Mouse (Mus musculus): ENCODE results near the gene Hectd4.
"Not testable (repeated sequence)": the region's sequence is repeated elsewhere in the genome, so short reads cannot be mapped to it uniquely, and the experiment has no call there.

Hectd4 gene

DNA sequence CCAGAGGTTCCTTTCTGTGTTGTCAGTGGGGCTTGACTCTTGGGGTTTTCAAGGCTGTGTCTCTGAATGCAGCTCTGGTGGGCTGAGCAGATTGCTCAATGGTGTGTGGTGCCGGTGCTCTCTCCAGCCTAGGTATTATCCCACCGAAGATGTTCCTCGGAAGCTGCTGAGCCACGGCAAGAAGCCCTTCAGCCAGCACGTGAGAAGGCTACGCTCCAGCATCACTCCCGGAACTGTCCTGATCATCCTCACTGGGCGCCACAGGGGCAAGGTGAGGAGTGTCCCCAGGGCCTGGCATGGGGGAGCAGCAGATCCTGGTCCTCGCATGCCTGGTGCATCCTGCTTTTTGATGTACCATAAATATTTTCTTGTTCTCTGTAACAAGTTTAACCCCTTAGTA, 13.5 kb upstream of the Hectd4 start:
- no peak for DNase-seq (ENCODE audit: low spot score)

DNA sequence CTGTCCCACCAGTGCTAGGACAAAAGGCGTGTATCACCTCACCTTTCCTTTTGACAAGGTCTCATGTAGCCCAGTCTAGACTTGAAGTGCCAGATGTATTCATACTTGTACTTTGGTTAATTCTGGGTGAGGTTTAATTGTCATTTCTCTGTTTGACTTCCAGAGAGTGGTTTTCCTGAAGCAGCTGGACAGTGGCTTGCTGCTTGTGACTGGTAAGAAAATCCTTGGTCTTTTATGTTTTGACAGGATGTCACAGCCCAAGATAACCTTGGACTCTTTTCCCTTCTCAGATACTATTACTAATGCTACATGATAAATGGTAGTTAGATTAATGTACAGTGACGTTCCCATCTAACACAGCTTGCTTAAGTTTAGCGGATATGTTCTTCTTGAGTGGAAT, 13.0 kb upstream of the Hectd4 start:
- DNase-seq (ENCODE audit: low spot score), result no peak

DNA sequence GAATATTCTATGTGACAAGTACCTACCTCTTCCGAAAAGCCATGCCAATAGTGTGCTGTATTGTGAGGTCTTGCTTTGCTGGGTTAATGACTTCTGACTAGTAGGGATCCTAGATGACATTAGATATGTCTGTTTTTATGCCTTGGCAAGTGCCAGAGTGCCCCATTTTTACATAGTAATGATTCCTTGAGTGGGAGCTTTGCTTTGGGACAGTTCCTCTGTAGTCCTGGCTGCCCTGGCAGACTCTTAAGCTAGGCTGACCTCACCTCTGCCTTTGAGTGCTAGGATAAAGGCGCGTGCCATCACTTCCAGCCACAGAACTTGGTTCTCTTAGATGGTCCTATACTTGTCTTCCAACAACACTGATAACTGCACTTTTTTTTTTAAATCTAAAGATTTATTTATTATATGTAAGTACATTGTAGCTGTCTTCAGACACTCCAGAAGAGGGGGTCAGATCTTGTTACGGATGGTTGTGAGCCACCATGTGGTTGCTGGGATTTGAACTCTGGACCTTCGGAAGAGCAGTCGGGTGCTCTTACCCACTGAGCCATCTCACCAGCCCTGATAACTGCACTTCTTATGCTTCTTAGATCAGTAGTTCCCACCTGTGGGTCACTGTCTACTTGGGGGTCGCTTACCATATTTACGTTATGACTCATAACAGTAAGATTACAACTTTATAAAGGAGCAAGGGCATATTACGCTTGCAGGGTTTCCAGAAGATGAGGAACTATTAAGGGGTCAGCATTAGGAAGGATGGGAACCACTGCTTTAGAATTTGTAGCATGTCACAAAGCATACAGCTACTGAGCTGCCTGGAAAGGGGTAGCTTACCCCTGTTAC, 10.0 kb upstream of the Hectd4 start:
- no peak for DNase-seq (ENCODE audit: low spot score)

DNA sequence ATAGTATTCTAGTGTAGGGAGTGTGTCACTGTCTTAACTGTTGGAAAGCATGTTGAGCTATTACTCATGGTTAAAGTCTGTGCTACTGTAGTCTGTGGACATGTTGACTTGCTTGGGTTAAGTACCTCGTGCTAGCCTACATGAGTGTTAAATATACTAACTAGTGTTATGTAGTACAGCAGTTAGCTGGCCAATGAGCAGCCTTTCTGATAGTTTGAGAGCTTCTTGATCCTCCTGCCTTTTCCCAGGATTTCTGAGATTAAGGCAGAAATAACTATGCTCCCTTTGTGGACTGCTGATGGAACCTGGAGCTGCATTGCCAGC, 9.5 kb upstream of the Hectd4 start:
- no peak for DNase-seq (ENCODE audit: low spot score)

DNA sequence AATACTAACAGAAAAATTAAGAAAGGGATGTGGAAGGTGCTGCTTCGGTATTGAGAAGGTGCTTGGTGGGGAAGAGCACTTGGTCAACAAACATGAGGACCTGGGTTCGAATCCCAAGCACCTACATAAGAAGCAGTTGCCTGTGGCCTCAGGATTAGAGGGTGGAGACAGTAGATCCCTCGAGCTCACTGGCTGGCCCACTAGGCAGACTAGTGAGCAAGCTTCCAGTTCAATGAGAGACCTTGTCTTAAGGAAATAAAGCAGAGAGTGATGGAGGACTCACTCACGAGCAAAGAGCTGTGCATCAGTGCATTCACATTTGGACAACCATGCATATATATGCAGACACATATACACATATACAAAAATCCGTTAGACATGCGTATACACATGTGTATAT, 7.9 kb upstream of the Hectd4 start:
- DNase-seq (ENCODE audit: low spot score), result no peak

DNA sequence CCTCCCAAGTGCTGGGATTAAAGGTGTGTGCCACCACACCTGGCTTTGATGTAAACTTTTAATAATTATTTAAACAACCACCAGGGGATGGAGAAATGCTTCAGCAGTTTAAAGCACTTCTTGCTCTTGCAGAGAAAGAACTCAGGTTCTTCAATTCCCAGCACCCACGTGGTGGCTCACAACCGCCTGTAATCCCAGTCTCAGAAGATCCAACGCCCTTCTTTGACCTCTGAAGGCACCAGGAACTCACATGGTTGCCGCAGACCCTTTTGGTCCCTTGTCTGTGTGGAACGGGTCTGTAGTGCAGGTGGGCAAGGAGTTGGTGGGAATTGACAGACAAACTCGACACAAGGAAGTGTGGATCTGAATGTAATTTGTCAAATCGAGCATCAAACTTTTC, 5.3 kb upstream of the Hectd4 start:
- DNase-seq (ENCODE audit: low spot score), result no peak

DNA sequence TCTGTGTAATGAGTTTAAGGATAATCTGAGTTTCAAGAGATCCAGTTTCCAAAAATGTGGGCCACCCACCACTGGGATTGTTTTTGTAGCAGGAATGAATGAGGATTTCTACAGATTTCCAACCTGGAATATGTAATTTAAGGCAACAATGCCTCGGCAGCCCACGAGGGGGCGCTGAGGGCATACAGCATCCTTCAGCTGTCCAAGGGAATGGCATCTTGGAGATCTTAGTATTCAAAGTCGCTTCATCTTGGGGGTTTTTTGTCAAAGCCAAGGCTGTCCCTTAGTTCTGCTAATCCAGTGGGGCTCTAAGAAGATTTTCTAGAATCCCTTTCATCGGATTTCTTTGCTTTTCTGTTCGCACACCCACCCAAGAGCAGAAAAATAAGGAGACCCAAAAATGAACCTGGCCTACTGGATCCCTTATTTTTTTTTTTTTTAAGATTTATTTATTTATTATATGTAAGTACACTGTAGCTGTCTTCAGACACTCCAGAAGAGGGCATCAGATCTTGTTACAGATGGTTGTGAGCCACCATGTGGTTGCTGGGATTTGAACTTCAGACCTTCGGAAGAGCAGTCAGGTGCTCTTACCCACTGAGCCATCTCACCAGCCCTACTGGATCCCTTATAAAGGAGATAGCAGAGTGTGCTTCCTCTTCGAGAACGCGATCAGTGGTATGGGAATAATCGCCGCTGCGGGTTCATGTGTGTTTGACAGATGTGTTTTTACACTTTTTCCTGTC, 4.5 kb upstream of the Hectd4 start:
- DNase-seq (ENCODE audit: low spot score), result peak; percentile 63

DNA sequence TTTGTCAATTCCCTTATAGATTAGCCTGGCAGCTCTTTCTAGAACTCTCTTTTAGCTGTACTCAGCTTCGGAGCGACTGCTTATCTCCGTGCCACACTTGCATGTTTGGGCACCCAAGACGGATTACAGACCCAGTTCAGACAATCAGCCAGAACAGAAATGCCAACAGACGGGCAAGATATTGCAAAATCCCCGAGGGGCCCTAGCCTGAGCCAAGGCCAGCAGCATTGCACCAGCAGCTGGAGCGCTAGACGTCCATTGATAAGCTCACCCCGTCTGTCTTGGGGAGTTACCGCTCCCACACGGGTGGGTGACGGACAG, 3.9 kb upstream of the Hectd4 start:
- no peak for DNase-seq (ENCODE audit: low spot score)

DNA sequence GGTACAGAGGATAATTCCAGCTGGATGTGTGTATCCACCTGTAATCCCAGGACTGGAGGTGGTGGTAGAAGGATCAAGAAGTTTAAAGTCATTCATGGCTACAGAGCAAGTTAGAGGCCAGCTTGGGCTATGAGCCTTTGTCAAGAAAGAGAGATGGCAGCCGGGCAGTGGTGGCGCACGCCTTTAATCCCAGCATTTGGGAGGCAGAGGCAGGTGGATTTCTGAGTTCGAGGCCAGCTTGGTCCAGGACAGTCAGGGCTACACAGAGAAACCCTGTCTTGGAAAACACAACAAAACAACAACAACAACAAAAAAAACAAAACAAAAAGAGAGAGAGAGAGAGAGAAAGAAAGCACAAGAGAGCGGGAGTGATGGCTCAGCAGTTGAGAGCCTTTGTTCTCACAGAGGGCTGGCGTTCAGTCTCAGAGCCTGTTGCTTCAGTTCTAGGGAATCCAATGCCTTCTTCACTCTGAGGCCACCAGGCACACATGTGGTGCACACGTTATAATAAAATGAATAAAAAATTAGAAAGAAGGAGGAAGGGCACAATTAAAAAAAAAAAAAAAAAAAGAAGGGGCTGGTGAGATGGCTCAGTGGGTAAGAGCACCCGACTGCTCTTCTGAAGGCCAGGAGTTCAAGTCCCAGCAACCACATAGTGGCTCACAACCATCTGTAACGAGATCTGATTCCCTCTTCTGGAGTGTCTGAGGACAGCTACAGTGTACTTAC, 3.3 kb upstream of the Hectd4 start:
- not testable (repeated sequence) for DNase-seq (ENCODE audit: low spot score)

DNA sequence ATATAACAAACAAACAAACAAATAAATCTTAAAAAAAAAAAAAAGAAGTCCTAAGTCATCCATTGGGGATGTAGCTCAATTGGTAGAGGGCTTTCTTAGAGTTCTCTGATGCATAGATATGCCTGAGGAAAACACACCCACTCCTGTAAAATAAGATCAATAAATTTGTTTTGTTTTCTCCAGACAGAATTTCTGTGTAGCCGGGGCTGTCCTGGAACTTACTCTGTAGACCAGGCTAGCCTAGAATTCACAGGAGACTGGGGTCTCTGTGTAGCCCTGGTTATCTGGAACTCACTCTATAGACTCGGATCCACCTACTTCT, 2.7 kb upstream of the Hectd4 start:
- no peak for DNase-seq (ENCODE audit: low spot score)

DNA sequence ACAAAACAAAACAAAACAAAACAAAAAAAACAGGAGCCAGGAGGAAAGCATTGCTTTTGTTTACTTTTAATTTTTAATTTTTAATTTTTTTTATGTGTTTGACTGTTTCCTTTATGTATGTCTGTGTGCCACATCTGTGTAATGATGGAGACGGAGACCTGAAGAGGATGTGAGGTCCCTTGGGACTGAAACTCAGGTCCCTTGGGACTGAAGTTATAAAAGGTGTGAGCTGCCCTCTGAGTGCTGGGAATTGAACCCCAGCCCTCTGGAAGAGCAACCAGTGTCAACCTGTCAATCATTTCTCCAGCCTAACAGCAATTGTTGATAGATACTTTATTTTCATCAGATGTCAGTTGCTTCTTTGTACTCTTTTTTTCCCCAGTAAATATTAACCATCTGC, 829 bp upstream of the Hectd4 start:
- no peak for DNase-seq (ENCODE audit: low spot score)

DNA sequence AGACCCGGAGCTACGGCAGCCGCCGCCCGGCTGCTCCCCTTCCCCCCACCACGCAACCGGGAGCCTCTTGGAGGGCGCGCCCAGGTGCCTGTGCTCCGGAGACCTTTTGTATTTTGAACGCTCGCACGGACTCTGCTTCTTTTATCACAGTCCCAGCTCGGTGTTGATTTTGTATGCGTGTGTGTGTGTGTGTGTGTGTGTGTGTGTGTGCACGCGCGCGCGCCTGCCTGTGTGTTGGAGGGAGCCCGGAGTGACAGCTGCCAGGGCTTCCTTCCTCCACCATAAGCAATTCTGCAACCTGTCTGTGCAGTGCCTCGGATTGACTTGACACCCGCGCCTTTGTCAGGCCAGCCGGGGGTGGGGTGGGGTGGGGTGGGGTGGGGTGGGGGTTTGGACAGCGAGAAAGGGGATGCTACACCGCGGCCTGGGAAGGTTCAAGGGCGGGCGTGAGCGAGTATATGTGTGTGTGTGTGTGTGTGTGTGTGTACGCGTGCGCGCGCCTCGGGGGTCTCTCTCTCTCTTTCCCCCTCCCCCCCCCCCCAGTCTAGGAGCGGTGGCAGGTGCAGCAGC, 798 bp downstream of the Hectd4 start:
- peak; percentile 12 for DNase-seq (ENCODE audit: low spot score)

DNA sequence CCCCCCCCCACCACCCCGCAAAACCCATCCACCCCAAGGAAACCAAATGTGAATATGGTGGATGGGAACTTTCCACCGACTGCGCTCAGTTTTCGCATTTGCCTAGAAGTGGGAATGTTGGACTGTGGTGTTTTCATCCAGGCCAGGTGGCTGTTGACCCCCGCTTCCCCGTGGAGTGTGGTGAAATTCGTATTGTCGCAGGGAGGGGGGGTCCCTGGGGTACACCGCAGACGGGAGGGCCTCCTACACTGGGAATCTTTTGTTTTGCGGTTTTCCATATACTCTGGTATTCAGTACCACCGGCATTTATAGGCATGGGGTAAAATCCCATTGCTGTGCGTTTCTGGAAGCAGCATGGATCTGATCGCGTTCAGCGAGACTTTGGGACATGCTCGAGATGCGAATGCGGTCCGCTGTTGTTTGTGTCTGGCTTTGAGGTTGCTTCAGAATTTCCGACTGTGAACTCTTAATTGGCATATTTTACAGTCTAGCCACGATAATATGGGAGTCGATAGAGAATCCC, 1.4 kb downstream of the Hectd4 start:
- no peak for DNase-seq (ENCODE audit: low spot score)

DNA sequence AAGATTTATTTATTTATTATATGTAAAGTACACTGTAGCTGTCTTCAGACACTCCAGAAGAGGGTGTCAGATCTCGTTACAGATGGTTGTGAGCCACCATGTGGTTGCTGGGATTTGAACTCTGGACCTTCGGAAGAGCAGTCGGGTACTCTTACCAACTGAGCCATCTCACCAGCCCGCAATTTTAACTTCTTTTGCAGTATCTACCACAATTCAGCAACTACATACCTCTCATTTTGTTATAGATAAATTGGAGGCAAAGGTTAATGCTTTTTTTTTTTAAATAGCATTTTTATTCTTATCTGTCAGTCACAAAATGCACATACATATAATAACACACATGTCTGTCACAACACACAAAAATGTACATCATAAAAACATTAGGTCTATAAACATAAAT, 4.0 kb downstream of the Hectd4 start:
- not testable (repeated sequence) for DNase-seq (ENCODE audit: low spot score)

DNA sequence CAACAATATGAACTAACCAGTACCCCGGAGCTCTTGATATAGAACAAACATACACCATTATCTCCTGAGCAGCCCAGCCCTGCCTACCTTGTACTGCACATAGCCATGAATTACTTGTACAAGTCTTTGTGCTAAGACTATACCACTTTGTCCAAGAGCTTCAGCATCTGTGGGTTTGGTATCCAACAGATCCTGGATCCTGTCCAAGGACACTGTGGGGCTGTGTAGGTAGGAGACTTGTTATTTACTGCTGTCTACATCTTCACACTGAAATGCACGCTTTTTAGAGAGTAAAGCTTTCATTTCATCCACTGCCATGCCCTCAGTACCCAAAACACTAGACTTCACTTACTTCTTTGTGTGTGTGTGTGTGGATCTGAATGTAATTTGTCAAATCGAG, 4.8 kb downstream of the Hectd4 start:
- DNase-seq (ENCODE audit: low spot score), result no peak

DNA sequence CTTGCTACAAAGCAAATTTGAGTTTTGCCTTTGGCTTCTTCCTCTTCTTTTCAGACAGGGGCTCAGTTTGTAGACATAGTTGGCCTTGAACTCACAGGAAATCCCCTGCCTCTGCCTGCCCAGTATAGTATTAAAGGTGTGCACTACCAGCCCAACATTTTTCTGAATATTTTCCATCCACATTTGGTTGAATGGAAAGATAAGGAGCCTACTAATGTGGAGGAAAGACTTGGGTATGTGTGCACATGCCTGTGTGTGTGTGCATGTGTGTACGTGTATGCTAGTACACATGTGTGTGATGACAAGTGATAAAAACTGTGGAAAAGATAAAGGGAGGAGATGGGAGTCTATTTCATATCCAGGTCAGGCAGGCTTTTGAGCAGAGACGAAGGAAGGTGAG, 5.8 kb downstream of the Hectd4 start:
- no peak for DNase-seq (ENCODE audit: low spot score)

DNA sequence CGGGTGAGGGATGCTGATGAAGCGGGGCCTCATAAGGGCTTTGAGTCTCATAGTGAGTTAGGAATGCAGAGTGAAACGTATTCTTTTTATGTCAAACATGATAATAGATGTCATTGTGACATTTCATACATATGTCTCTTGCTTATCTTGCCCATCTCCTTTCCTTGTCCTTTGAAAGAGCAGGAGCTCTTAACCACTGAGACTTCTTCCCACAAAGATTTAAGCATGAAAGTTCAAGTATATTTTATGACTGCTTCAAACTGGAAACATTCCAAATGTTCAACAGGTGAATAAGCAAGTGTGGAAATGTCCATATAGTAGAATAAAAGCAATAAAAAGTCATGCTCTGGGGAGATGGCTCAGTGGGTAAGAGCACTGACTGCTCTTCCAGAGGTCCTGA, 6.4 kb downstream of the Hectd4 start:
- no peak for DNase-seq (ENCODE audit: low spot score)

DNA sequence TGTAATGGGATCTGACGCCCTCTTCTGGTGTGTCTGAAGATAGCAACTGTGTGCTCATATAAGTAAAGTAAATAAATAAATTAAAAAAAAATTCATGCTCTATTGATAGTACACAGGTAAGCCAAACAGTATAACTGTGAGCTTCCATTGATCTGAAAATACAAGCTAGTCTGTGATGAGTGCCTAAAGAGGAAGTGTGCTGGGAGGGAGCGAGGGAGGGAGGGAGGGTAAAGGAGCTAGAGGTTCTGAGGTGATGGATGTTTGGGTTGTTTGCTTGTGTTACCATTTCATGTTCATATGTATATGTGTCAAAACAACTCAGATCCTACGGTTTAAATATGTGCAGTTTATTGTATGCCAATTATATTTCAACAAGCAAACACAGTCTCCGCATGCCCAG, 6.8 kb downstream of the Hectd4 start:
- no peak for DNase-seq (ENCODE audit: low spot score)

DNA sequence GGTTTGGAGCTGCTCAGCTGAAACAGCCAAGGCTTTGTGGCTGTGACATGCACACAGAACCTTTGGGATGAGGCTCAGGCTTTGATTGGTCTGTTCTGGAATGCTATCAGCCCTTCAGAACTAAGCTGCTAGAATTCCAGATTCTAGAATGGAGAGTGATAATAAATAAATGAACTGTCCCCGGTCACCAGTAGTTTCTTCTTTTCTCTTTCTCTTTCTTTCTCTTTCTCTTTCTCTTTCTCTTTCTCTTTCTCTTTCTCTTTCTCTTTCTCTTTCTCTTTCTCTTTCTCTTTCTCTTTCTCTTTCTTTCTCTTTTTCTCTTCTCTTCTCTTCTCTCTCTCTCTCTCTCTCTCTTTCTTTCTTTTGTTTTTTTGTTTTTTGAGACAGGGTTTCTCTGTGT, 7.3 kb downstream of the Hectd4 start:
- not testable (repeated sequence) for DNase-seq (ENCODE audit: low spot score)

DNA sequence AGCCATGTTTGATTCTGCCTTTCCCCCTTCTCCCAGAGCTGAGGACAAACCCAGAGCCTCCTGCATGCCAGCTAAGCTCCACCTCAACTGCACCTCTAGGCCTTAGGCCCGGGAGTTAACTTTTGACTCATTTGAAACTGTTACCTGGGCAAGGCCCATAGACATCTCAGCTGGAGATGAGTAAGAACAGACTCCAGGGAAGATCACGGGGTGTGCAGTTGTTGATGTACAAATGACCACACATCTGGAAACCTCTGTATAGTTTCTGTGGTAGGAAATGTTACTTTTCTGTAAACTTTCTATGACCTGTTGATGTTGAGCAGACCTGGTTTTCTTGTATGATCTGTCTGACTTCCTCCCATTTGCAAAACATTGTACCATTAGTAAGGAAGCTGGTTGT, 9.2 kb downstream of the Hectd4 start:
- no peak for DNase-seq (ENCODE audit: low spot score)

DNA sequence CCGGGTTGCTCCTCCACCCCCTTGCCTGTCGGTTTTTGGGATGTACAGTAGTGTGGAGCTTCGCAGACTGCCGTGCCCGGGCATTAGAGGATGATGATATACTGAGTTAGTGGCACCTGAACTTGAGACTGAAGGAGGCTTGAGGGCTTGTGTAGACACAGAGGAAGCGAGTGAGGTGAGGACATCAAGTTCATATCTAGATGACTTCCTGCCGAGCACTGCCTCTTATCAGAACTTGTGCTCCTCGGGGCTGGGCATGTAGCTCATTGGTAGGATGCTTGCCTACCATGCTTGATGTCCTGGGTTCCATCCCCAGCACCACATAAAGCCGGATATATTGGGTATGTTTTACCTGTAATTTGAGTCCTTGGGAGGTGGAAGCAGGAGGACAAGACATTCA, 10.8 kb downstream of the Hectd4 start:
- no peak for DNase-seq (ENCODE audit: low spot score)

DNA sequence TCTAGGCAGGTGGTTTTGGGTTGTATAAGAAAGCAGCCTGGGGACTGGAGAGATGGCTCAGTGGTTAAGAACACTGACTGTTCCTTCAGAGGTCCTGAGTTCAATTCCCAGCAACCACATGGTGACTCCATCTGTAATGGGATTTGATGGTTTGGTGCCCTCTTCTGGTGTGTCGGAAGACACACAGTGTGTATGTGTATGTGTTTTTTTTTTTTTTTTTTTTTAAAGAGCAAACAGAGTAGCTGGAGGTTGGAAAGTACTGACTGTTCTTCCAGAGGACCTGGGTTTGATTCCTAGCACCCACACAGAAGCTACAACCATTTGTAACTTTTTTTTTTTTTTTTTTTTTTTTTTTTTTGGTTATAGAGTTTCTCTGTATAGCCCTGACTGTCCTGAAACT, 12.8 kb downstream of the Hectd4 start:
- DNase-seq (ENCODE audit: low spot score), result no peak

DNA sequence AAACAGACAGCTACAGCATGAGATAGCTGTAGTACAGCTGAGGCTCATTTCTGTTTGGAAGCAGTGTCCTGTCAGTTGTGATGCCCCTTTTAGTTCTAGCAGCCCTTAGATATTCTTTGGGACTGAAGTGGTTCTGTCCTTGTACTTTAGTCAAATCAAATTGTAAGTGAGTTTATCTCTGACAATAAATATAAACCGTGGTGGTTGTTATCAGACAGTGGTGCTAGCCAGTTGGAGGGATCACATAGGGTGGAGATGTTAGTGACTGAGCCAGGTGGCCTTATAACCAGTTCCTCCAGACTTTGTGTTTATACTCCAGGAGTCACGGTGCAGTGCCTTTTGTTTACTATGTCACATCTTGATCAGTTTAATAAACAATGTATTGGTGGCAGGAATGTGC, 13.7 kb downstream of the Hectd4 start:
- DNase-seq (ENCODE audit: low spot score), result no peak

Measured in urinary bladder, postnatal 14 days (tissue).